ENCODE assay signal across 28 mouse cellular contexts in the genomic region with DNA sequence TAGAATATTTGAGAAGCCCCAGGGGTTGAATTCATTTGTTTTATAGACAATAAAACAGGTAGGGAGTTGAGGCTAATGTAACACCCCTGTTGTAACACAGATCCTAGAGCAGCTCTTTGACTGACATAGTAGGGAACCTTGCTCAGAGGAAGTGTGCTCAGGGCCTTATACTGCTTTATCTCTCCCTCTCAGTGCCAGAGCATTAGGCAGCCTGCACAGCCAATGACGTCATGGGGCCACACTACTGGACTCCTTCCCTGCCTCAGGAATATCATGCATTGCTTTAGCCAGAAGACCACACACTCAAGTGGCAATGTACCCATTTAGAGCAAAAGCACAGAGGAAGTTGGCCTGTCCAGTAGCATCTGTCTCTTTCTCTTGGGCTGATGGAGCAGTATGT.
"Had no signal": no experiment of that assay in that cellular context is flagged by ENCODE, and none has a peak within 500 bp of the region (broad histone marks: within the 10 kb centered on the region; RNA-seq: fewer than 3 reads in every experiment).

No protein-coding gene starts in this region.

- H3K36me3 ChIP-seq: embryonic facial prominence, embryonic 10.5 days; embryonic facial prominence, embryonic 12.5 days; embryonic facial prominence, embryonic 13.5 days; embryonic facial prominence, embryonic 15.5 days; forebrain, embryonic 10.5 days; forebrain, embryonic 12.5 days; forebrain, embryonic 15.5 days had no signal

- H3K4me2 ChIP-seq: embryonic facial prominence, embryonic 12.5 days; embryonic facial prominence, embryonic 13.5 days; embryonic facial prominence, embryonic 15.5 days; forebrain, embryonic 12.5 days; forebrain, embryonic 13.5 days; forebrain, embryonic 15.5 days had no signal

- H3K4me3 ChIP-seq: embryonic facial prominence, embryonic 10.5 days; embryonic facial prominence, embryonic 12.5 days; embryonic facial prominence, embryonic 13.5 days; embryonic facial prominence, embryonic 15.5 days; erythroblast, embryonic 14.5 days; forebrain, embryonic 10.5 days; forebrain, embryonic 12.5 days; forebrain, embryonic 13.5 days; forebrain, embryonic 15.5 days; gastrocnemius, adult 2 months; heart, adult 2 months had no signal

- H3K27me3 ChIP-seq: embryonic facial prominence, embryonic 12.5 days; embryonic facial prominence, embryonic 15.5 days; forebrain, embryonic 12.5 days; forebrain, embryonic 13.5 days; forebrain, embryonic 15.5 days had no signal

- DNase-seq: cerebellum, adult 2 months; cerebellum, adult 8-10 months; cerebellum, adult 9-10 months; cerebellum, adult 9-11 months; cerebellum, postnatal 10 days; cerebellum, postnatal 14 days; cerebellum, postnatal 25 days; cerebellum, postnatal 36 days; embryo, embryonic 11 days; forebrain, postnatal 0 days; gastrocnemius, adult 2 months; gastrocnemius, postnatal 10 days; gastrocnemius, postnatal 14 days; gastrocnemius, postnatal 25 days; gastrocnemius, postnatal 36 days; heart, adult 18-20 months; heart, adult 2 months had no signal

- H3K4me1 ChIP-seq: embryonic facial prominence, embryonic 12.5 days; forebrain, embryonic 10.5 days; forebrain, embryonic 12.5 days; forebrain, embryonic 13.5 days had no signal

- H3K9me3 ChIP-seq: embryonic facial prominence, embryonic 10.5 days; embryonic facial prominence, embryonic 12.5 days; embryonic facial prominence, embryonic 13.5 days; embryonic facial prominence, embryonic 15.5 days; forebrain, embryonic 10.5 days; forebrain, embryonic 12.5 days; forebrain, embryonic 13.5 days; forebrain, embryonic 15.5 days had no signal

- ATAC-seq: forebrain, embryonic 13.5 days; forebrain, embryonic 14.5 days; forebrain, embryonic 15.5 days; forebrain, embryonic 16.5 days; forebrain, postnatal 0 days had no signal

- H3K27ac ChIP-seq: embryonic facial prominence, embryonic 10.5 days; embryonic facial prominence, embryonic 12.5 days; embryonic facial prominence, embryonic 13.5 days; embryonic facial prominence, embryonic 15.5 days; forebrain, embryonic 10.5 days; forebrain, embryonic 12.5 days; forebrain, embryonic 13.5 days; forebrain, embryonic 15.5 days; gastrocnemius, adult 2 months; heart, adult 2 months had no signal

- H3K9ac ChIP-seq: embryonic facial prominence, embryonic 12.5 days; embryonic facial prominence, embryonic 13.5 days; embryonic facial prominence, embryonic 15.5 days; forebrain, embryonic 12.5 days; forebrain, embryonic 13.5 days; forebrain, embryonic 15.5 days; forebrain, postnatal 0 days had no signal
